Mouse (Mus musculus) heart, embryonic 11.5 days (tissue): ENCODE measurements around the gene 9530068E07Rik. TPM values are rescaled to one million over a fixed set of nuclear protein-coding genes. Genes with fewer than 3 reads are reported as not detected.
"Not testable (repeated sequence)": the region's sequence is repeated elsewhere in the genome, so short reads cannot be mapped to it uniquely, and the experiment has no call there.

Experiments used
- ATAC-seq: fragments of 200-750 bp; cut with Nextera tagmentation; replicated peaks from 2 replicates; pipeline ENCODE4 v1.8.0; 2017; ENCODE audit warnings: moderate library complexity; ENCODE audit not compliant: insufficient number of reproducible peaks, low FRiP score, low TSS enrichment
- H3K27ac ChIP-seq: fragments of 300-500 bp; sonication (generic); 2 replicates; pipeline ENCODE4 v1.5.1; 2014; ENCODE audit warnings: mild to moderate bottlenecking, low read depth, low read length
- H3K27me3 ChIP-seq: fragments of 300-500 bp; sonication (generic); 2 replicates; pipeline ENCODE4 v1.6.1; 2014; ENCODE audit warnings: mild to moderate bottlenecking, low read length, mixed read lengths; ENCODE audit not compliant: control insufficient read depth, insufficient read depth
- H3K36me3 ChIP-seq: fragments of 300-500 bp; sonication (generic); 2 replicates; pipeline ENCODE4 v1.6.1; 2014; ENCODE audit warnings: mild to moderate bottlenecking, low read length, moderate library complexity, mixed read lengths; ENCODE audit not compliant: control insufficient read depth, insufficient read depth
- H3K4me1 ChIP-seq: fragments of 300-500 bp; sonication (generic); 2 replicates; pipeline ENCODE4 v1.6.1; 2014; ENCODE audit warnings: low read length; ENCODE audit not compliant: control insufficient read depth, insufficient read depth
- H3K4me2 ChIP-seq: fragments of 300-500 bp; sonication (generic); 2 replicates; pipeline ENCODE4 v1.6.1; 2014; ENCODE audit warnings: mild to moderate bottlenecking, moderate library complexity
- H3K4me3 ChIP-seq: fragments of 300-500 bp; sonication (generic); 2 replicates; pipeline ENCODE4 v1.5.1; 2014; ENCODE audit warnings: low read depth, low read length
- H3K9ac ChIP-seq: fragments of 300-500 bp; sonication (generic); 2 replicates; pipeline ENCODE4 v1.6.1; 2014; ENCODE audit warnings: mild to moderate bottlenecking, low read depth, low read length, moderate library complexity
- H3K9me3 ChIP-seq: fragments of 300-500 bp; sonication (generic); replicated peaks from 2 replicates; pipeline ENCODE4 v1.6.1; 2016; ENCODE audit warnings: low read length; ENCODE audit not compliant: control insufficient read depth
- WGBS: fragments of 180-500 bp; shearing (Covaris S2); extraction: QIAGEN DNeasy Blood & Tissue Kit; methylation state at CpG from one replicate; pipeline ENCODE4 v1.1.7; 2014; ENCODE audit not compliant: insufficient replicate concordance; 5-methylcytosine and 5-hydroxymethylcytosine counted together
- polyA plus RNA-seq: library from polyadenylated mRNA; unstranded; fragments of >200 nt; fragmentation: Nextera tagmentation; extraction: Ambion mirVana; gene quantifications from 2 replicates; pipeline ENCODE4 v1.2.1, GENCODE M21; 2014

Gene 9530068E07Rik
- 211 and 244 TPM in 2 replicates for polyA plus RNA-seq

DNA sequence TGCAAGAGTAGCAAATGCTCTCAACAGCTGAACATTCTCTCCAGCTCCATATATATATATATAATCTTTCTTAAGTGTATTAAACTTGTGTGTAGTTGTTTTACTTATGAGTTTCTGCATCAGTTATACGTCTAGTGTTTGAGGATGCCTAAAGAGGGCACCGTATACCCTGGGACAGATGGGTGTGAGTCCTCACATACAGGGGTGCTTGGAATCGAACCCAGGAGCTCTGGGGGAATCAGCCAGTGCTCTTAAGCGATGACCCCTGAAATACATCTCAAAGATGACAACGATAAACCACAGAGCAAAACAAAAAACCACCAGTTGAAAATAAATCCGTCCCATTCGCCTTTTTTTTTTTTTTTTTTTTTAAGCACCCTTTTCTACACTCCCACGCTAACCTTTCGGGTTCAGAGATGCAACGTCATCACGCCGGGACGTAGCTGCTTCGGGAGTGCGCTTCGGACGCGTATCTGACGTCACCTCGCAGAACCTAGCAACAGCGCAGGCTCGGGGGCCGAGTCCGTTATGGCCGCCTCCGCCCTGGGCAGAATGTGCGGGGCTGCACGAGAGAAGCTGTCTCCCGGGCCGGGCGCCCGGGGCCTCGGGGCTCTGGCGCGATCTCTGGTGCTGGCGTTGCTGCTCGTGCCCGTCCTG, at the start of gene 9530068E07Rik:
Gene 9530068E07Rik (plus strand): TSS at position 489 of the 657 bp plus-strand sequence.
- Histone ChIP-seq H3K4me1 (no peaks in the 10 kb centered on the region), H3K4me3 (peak within 1 kb of the TSS; percentile 98), H3K27me3 (no peaks in the 10 kb centered on the region), H3K9me3 (no peaks in the 10 kb centered on the region), H3K36me3 (no peaks in the 10 kb centered on the region), H3K9ac (peak within 1 kb of the TSS; percentile 98), H3K27ac (peak within 1 kb of the TSS; percentile 95), H3K4me2 (peak within 1 kb of the TSS; percentile 75)
- 2% methylated on average over 38 of the region's 38 CpGs for WGBS
- ATAC-seq = peak; percentile 90

DNA sequence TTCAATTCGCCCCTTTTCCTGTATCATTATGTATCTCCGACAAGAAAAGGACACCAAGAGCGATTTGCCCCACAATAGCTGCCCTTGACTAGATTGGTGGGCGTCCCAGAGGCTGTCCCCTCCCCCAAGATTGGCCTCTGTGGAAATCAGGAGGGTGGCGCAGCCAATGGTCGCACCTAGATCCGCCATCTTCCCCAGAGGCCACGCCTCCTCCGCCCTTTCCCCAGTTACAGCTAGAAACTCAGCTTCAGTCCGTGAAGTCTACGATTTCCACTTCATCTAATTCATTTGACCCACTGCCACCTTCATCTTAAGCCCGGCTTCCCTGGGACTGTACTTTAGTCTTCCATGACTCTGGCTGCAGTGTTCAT, 49.6 kb upstream of the 9530068E07Rik start:
- H3K4me3 ChIP-seq = peak overlapping the region; percentile 35
- H3K9ac ChIP-seq = peak overlapping the region; percentile 46; the same call in 1 of the 2 replicates
- H3K27ac ChIP-seq = no peak overlapping the region
- 4% methylated on average over 12 of the region's 12 CpGs for WGBS
- H3K4me2 ChIP-seq = peak overlapping the region; percentile 65
- ATAC-seq = no peak
- H3K27me3 ChIP-seq = no peaks in the 10 kb centered on the region
- peaks cover 5% of the 10 kb centered on the region for H3K4me1 ChIP-seq
- H3K9me3 ChIP-seq = no peaks in the 10 kb centered on the region
- no peaks in the 10 kb centered on the region for H3K36me3 ChIP-seq

DNA sequence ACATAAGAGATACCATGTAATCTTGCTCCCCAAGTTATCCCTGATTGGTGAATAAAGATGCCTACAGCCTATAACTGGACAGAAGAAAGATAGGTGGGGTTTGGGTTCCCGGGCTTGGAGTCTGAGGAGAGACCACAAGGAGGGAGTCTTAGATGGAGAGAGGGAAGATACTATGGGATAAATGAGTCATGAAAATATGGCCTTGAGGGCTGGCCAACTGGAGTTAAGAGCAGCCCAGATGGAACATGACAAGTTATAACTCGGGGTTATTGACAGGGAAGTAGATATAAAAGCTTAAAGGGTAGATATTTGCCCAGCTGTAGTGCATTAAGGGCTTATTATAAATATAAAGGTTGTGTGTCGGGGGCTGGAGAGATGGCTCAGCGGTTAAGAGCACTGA, 48.1 kb upstream of the 9530068E07Rik start:
- Histone ChIP-seq H3K4me2 (no peak overlapping the region), H3K9ac (no peak overlapping the region), H3K4me1 (peaks cover 7% of the 10 kb centered on the region), H3K4me3 (no peak overlapping the region), H3K36me3 (no peaks in the 10 kb centered on the region), H3K27ac (no peak overlapping the region), H3K9me3 (no peaks in the 10 kb centered on the region), H3K27me3 (no peaks in the 10 kb centered on the region)
- ATAC-seq = no peak
- 74% methylated on average over 4 of the region's 4 CpGs for WGBS

DNA sequence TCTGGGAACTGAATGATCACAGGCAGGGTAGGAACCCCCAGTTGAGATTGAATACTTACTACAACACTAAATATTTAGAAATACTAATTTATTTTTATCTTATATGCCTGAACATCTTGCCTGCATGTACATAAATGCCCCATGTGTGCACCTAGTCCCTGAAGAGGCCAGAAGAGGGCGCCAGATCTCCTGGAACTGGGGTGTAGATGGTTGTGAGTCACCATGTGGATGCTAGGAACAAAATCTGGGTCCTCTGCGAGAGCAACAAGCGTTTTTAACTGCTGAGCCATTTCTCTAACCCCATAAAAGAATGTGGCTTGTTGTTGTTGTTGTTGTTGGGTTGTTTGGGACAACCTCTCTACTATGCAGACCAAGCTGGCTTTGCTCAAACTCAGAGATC, 47.5 kb upstream of the 9530068E07Rik start:
- no peak overlapping the region for H3K27ac ChIP-seq
- H3K9ac ChIP-seq = no peak overlapping the region
- H3K4me1 ChIP-seq = peaks cover 7% of the 10 kb centered on the region
- no peak overlapping the region for H3K4me3 ChIP-seq
- no peaks in the 10 kb centered on the region for H3K9me3 ChIP-seq
- 74% methylated on average over 3 of the region's 3 CpGs for WGBS
- no peaks in the 10 kb centered on the region for H3K27me3 ChIP-seq
- H3K36me3 ChIP-seq = no peaks in the 10 kb centered on the region
- no peak for ATAC-seq
- H3K4me2 ChIP-seq = no peak overlapping the region

DNA sequence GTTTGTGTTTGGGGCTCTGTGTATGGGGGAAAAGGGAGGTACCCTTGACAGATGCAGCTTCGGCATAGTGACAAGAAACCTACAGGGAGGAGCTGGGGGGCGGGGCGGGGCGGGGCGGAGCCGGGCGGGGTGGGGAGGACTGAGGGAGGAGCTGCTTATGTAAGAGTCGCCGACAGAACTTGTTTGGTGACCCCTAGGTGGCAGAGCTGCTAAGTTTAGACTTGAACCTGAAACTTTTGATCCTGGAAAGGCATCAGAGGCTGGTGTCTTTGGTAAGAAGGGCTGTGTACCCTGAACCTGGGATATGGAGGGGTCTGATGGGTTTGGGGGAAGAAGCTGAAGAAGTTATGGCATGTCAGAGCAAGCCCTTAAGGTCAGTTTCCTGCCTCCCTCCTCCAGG, 45.3 kb upstream of the 9530068E07Rik start:
- 1% methylated on average over 9 of the region's 9 CpGs for WGBS
- Histone ChIP-seq H3K27me3 (no peaks in the 10 kb centered on the region), H3K4me3 (no peak overlapping the region), H3K4me2 (no peak overlapping the region), H3K4me1 (peaks cover 7% of the 10 kb centered on the region), H3K9ac (peak overlapping the region; percentile 36; the same call in 1 of the 2 replicates), H3K36me3 (no peaks in the 10 kb centered on the region), H3K9me3 (no peaks in the 10 kb centered on the region), H3K27ac (no peak overlapping the region)
- ATAC-seq = peak; percentile 68

DNA sequence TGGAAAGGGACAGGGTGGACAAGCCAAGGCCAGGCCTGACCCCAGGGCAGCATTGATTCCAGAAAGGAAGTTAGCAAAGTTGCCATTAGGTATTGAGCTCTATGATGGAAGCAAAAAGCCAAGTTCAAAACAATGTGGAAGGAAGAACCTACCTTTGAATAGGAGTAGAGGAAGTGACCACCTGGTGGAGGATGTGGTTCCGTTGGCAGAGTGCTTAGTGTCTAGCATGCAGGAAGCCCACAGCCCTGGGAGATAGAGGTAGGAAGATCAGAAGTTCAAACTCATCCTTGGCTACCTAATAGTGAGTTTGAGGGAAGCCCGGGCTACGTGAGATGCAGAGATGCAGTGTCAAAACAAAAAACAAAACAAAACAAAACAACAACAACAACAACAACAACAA, 44.0 kb upstream of the 9530068E07Rik start:
- Histone ChIP-seq H3K9ac (no peak overlapping the region), H3K36me3 (no peaks in the 10 kb centered on the region), H3K27ac (no peak overlapping the region), H3K27me3 (no peaks in the 10 kb centered on the region), H3K4me3 (no peak overlapping the region), H3K4me1 (peaks cover 7% of the 10 kb centered on the region), H3K9me3 (no peaks in the 10 kb centered on the region), H3K4me2 (no peak overlapping the region)
- no peak for ATAC-seq
- WGBS = 90% methylated on average over 3 of the region's 3 CpGs

DNA sequence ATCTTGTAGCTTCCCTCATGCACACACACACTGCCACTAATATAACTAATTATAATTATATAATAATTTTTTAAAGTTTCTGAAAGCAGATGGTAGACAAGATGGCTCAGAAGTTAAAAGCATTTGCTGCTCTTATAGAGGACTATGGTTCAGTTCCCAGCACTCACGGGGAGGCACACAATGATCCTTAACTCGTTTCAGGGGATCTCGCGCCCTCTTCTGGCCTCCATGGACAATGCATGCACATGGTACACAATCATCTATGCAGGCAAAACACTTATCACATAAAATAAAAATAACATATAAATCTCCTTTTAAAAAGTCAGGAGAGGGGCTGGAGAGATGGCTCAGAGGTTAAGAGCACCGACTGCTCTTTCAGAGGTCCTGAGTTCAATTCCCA, 41.6 kb upstream of the 9530068E07Rik start:
- H3K4me3 ChIP-seq = no peak overlapping the region
- H3K9me3 ChIP-seq = no peaks in the 10 kb centered on the region
- no peak overlapping the region for H3K27ac ChIP-seq
- H3K4me1 ChIP-seq = peaks cover 8% of the 10 kb centered on the region
- no peaks in the 10 kb centered on the region for H3K27me3 ChIP-seq
- no peaks in the 10 kb centered on the region for H3K36me3 ChIP-seq
- ATAC-seq = no peak
- H3K4me2 ChIP-seq = no peak overlapping the region
- no peak overlapping the region for H3K9ac ChIP-seq
- 81% methylated on average over 5 of the region's 5 CpGs for WGBS

DNA sequence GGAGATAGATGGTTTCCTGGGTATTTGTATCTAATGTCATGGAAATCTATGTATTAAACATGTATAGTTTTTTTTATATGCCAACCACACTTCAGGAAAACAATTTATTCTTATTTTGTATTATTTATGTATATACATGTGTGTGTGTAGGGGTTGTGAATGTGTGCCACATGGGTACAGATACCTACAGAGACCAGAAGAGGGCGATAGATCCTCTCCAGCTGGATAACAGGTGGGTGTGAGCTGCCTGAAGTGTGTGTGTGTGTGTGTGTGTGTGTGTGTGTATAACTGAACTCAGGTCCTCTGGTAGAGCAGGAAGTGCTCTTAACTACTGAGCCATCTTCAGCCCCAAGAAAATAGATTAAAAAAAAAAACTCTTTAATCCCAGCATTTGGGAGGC, 40.6 kb upstream of the 9530068E07Rik start:
- Histone ChIP-seq H3K9ac (no peak overlapping the region), H3K4me3 (no peak overlapping the region), H3K27ac (no peak overlapping the region), H3K27me3 (no peaks in the 10 kb centered on the region), H3K36me3 (no peaks in the 10 kb centered on the region), H3K4me2 (no peak overlapping the region), H3K4me1 (peaks cover 16% of the 10 kb centered on the region), H3K9me3 (no peaks in the 10 kb centered on the region)
- no peak for ATAC-seq
- 88% methylated on average over 1 of the region's 1 CpGs for WGBS

DNA sequence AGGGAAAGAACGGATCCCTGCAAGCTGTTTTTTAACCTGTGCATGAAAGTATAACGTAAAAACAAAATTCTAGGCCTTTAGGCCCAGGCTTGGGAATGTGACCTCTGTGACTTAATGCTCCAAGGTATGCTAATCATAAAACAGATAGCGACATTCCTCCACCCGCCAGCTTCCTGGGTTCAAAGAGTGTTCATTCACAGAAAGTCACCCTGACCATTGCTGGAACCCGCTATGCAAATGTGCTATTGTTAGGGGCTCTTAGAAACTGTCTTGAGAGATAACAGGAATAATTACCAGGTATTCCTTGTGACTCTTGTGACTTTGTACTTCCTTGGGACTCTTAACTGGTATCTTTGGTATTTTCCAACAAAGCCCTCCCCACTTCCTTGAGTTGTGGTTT, 39.1 kb upstream of the 9530068E07Rik start:
- H3K36me3 ChIP-seq, H3K4me2 ChIP-seq, H3K27ac ChIP-seq, ATAC-seq, H3K9me3 ChIP-seq, H3K4me3 ChIP-seq, H3K27me3 ChIP-seq, H3K9ac ChIP-seq: not testable (repeated sequence)
- peaks cover 10% of the 10 kb centered on the region; the same call in 1 of the 2 replicates for H3K4me1 ChIP-seq
- 85% methylated on average over 5 of the region's 5 CpGs for WGBS
